ENCODE assay signal across 8 mouse cellular contexts in the genomic region with DNA sequence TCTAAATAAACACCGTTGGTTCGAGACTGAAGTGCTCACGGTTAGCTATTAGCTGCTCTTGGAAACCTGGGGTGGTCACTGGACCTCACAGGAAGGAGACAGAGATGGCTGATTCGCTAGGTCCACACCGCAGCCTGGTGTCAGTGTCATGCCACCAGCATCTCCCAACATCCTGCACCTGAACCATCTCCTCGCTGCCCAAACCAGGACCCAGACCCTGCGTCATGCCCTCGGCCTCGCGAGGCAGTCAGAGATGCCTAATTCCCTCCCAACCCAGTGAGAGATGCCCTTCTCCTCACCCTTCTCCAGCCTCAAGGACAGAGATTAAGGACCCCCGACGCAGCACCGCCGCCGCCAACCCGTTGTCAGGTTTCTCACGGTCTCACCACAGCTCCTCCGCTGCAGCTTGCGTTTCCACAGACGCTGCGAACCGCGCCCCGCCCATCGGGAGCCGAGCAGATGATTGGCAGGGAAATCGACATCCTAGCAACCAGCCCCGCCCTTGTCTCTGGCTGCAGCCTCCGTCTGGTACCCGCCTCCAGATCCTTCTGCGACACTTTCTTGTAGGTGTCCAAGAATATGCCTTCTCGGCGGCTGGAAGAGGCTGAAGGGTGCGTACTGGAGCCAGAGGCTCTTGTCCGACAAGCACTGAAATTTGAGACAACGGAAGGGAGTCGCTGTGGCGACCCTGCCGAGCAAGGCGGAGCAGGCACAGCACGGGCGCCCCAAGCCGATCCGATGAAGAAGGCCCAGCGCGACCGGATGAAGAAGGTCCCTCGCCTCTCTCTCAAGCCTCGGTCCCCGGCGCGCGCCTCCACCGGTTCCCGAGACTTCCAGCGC. TPM values are rescaled to one million over a fixed set of nuclear protein-coding genes. Genes with fewer than 3 reads are reported as not detected.
DNase-seq lines count a peak whose midpoint lies in the region; ATAC-seq lines count a peak whose summit lies in the region.

A gene (minus strand): TSS at position 434 of the 840 bp plus-strand sequence.
A gene (plus strand): TSS at position 738 of the 840 bp plus-strand sequence.

- ATAC-seq in megakaryocyte progenitor cell, adult 5-6 weeks (replicated peaks; ENCODE audit: poor library complexity) = peak; percentile 98

- peak; percentile 98 for DNase-seq in adipocyte (ENCODE audit: low spot score)
- peak; percentile 98 for DNase-seq in embryo, embryonic 10 days (ENCODE audit: low spot score)
- DNase-seq in gastrocnemius, postnatal 10 days = peak; percentile 90
- peak; percentile 98 for DNase-seq in induced T-regulatory cell, adult 2 months (ENCODE audit: low read depth)
- DNase-seq in left cerebral cortex, adult 9 months (ENCODE audit: low spot score in 2 of 2) = peak; percentile 96 to 98
- peak; percentile 96 for DNase-seq in right cerebral cortex, postnatal 14 days
- DNase-seq in urinary bladder, postnatal 36 days (ENCODE audit: low spot score in 2 of 2) = peak; percentile 96 to 97

RNA-seq across cellular contexts. Expression of the first gene that starts in this region (rescaled TPM):
- 1 to 10 TPM in 1 of 2 experiments, under 1 TPM in 1; 0.68 to 1.2 TPM for total RNA-seq in gastrocnemius, postnatal 10 days (2021)
- not detected in 2 replicates for total RNA-seq in megakaryocyte progenitor cell, adult 5-6 weeks (2015)
- total RNA-seq in megakaryocyte progenitor cell, adult 5-6 weeks (2017) = 0.03 TPM in 1 of 2 replicates, not detected in the other

RNA-seq across cellular contexts. Expression of the second gene that starts in this region (rescaled TPM):
- total RNA-seq in gastrocnemius, postnatal 10 days (2021) = 10 to 100 TPM; 11.8 TPM
- total RNA-seq in megakaryocyte progenitor cell, adult 5-6 weeks (2015) = 17.9 and 18.9 TPM in 2 replicates
- 19.9 and 29.1 TPM in 2 replicates for total RNA-seq in megakaryocyte progenitor cell, adult 5-6 weeks (2017)

Comparison
In these comparisons a context has a peak if more than half of its experiments do, and no peak if none do; other contexts are left out.
1. Peak in every context shown above with its lines: DNase-seq and ATAC-seq.